12 mouse cellular contexts compared by ENCODE assay signal in the genomic region with DNA sequence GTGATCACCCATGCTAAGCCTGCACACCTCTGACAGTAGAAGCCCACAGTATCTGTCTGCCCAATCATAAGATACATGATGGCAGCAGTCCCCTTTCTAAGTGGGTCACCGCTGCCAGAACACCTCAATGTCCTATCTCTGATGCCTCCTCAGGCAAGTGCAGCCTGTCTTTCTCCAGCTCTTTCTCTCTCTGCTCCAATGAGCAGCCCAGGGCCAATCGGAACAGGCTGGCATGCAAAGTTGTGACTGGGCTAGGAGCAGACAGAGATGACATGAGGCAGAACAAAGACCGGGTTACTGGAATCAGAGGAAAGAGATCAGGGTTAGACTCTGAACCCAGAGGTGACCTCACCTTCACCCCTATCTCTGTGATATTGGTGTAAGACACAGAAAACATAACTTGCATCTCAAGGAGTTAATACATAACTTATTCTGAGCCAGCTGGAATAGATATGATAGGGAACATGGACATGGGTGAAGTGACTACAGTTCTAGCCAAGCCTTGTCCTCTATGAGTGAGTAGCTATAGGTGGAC. TPM values are rescaled to one million over a fixed set of nuclear protein-coding genes. Genes with fewer than 3 reads are reported as not detected.
"Had no signal": no experiment of that assay in that cellular context is flagged by ENCODE, and none has a peak within 500 bp of the region (broad histone marks: within the 10 kb centered on the region; RNA-seq: fewer than 3 reads in every experiment).

No protein-coding gene starts in this region.

- H3K27me3 ChIP-seq: limb, embryonic 15.5 days; liver, embryonic 13.5 days; midbrain, embryonic 15.5 days had no signal

- H3K4me3 ChIP-seq: limb, embryonic 15.5 days; liver, embryonic 13.5 days; lung, embryonic 15.5 days; megakaryocyte, embryonic 14.5 days; midbrain, embryonic 15.5 days had no signal

- H3K4me2 ChIP-seq: limb, embryonic 15.5 days; liver, embryonic 13.5 days; lung, embryonic 15.5 days; midbrain, embryonic 11.5 days had no signal

- H3K36me3 ChIP-seq: limb, embryonic 15.5 days; liver, embryonic 13.5 days; lung, embryonic 15.5 days; midbrain, embryonic 15.5 days had no signal

- H3K9ac ChIP-seq: limb, embryonic 15.5 days; liver, embryonic 13.5 days; liver, postnatal 0 days; lung, embryonic 15.5 days; midbrain, embryonic 15.5 days had no signal

- ATAC-seq: liver, postnatal 0 days had no signal

- H3K9me3 ChIP-seq: limb, embryonic 15.5 days; liver, embryonic 13.5 days; lung, embryonic 15.5 days; megakaryocyte, embryonic 14.5 days; midbrain, embryonic 15.5 days had no signal

- DNase-seq: liver, embryonic 13.5 days; liver, postnatal 0 days; right cerebral cortex, adult 18-20 months; right cerebral cortex, postnatal 25 days had no signal

- H3K27ac ChIP-seq: limb, embryonic 15.5 days; liver, embryonic 13.5 days; lung, embryonic 15.5 days; macrophage; midbrain, embryonic 15.5 days had no signal

- H3K4me1 ChIP-seq: limb, embryonic 15.5 days; liver, embryonic 13.5 days; lung, embryonic 15.5 days; megakaryocyte, embryonic 14.5 days had no signal

RNA-seq across cellular contexts. Expression of a gene that starts 21.4 kb away (rescaled TPM):
- total RNA-seq: monocyte, adult 5-6 weeks; neutrophil, adult 5-6 weeks had no signal
- polyA plus RNA-seq: macrophage had no signal
